Mouse (Mus musculus): ENCODE data around the gene Mau2. TPM values are rescaled to one million over a fixed set of nuclear protein-coding genes. Genes with fewer than 3 reads are reported as not detected.
A peak's percentile ranks its signal among the peaks of the same experiment; 100 is the strongest.

Mau2 gene
- polyA plus RNA-seq (2011; ENCODE audit: insufficient read depth, insufficient read length, low read depth, missing spikeins) = 40.2 and 41.0 TPM in 2 replicates

- Histone ChIP-seq H3K27me3 (ENCODE audit: control insufficient read depth, insufficient read depth, low read length, poor library complexity, severe bottlenecking) (no peaks in the 10 kb centered on the region), H3K4me3 (ENCODE audit: low read depth, low read length) (peak within 1 kb of the TSS; percentile 98), H3K36me3 (ENCODE audit: control insufficient read depth, insufficient read depth, low read length, poor library complexity, severe bottlenecking) (0 out of 2 replicates have a peak, but pooled peaks cover 4% of the 10 kb centered on the region), H3K9me3 (replicated peaks; ENCODE audit: control insufficient read depth, insufficient read depth, low read length, poor library complexity, severe bottlenecking) (no peaks in the 10 kb centered on the region), H3K27ac (ENCODE audit: insufficient read depth, low read length) (peak within 1 kb of the TSS; percentile 81), H3K9ac (ENCODE audit: low read depth, poor library complexity, severe bottlenecking) (peak within 1 kb of the TSS; percentile 92), H3K4me1 (ENCODE audit: control insufficient read depth, insufficient read depth, low read length) (no peaks in the 10 kb centered on the region)
- TF ChIP-seq CTCF (IDR thresholded peaks at IDR 0.05; ENCODE audit: low read depth, low read length) (no peak), POLR2A (IDR thresholded peaks at IDR 0.05; ENCODE audit: insufficient read depth, low read length) (peak; percentile 84), EP300 (IDR thresholded peaks at IDR 0.05; ENCODE audit: insufficient read depth, low read depth, low read length) (no peak)
Observed at GRCm38 (mm10) chr8:70042583-70043455, at the start of gene Mau2, which contains the start of gene Sugp1. Mau2 (minus strand) TSS chr8:70042734. Sugp1 (plus strand) TSS chr8:70042813.

- TF ChIP-seq EP300 (IDR thresholded peaks at IDR 0.05; ENCODE audit: insufficient read depth, low read depth, low read length) (no peak), CTCF (IDR thresholded peaks at IDR 0.05; ENCODE audit: low read depth, low read length) (no peak), POLR2A (IDR thresholded peaks at IDR 0.05; ENCODE audit: insufficient read depth, low read length) (no peak)
- Histone ChIP-seq H3K4me3 (ENCODE audit: low read depth, low read length) (no peak overlapping the region), H3K27ac (ENCODE audit: insufficient read depth, low read length) (no peak overlapping the region), H3K4me1 (ENCODE audit: control insufficient read depth, insufficient read depth, low read length) (no peaks in the 10 kb centered on the region), H3K9me3 (replicated peaks; ENCODE audit: control insufficient read depth, insufficient read depth, low read length, poor library complexity, severe bottlenecking) (no peaks in the 10 kb centered on the region), H3K9ac (ENCODE audit: low read depth, poor library complexity, severe bottlenecking) (no peak overlapping the region), H3K27me3 (ENCODE audit: control insufficient read depth, insufficient read depth, low read length, poor library complexity, severe bottlenecking) (peaks cover 6% of the 10 kb centered on the region; the same call in 1 of the 2 replicates), H3K36me3 (ENCODE audit: control insufficient read depth, insufficient read depth, low read length, poor library complexity, severe bottlenecking) (no peaks in the 10 kb centered on the region)
Observed at GRCm38 (mm10) chr8:70089296-70089960, 46.9 kb upstream of the Mau2 start.

- H3K4me3 ChIP-seq (ENCODE audit: low read depth, low read length) = peak overlapping the region; percentile 60
- no peaks in the 10 kb centered on the region for H3K9me3 ChIP-seq (replicated peaks; ENCODE audit: control insufficient read depth, insufficient read depth, low read length, poor library complexity, severe bottlenecking)
- peak overlapping the region; percentile 50 for H3K9ac ChIP-seq (ENCODE audit: low read depth, poor library complexity, severe bottlenecking)
- no peaks in the 10 kb centered on the region for H3K4me1 ChIP-seq (ENCODE audit: control insufficient read depth, insufficient read depth, low read length)
- no peaks in the 10 kb centered on the region for H3K36me3 ChIP-seq (ENCODE audit: control insufficient read depth, insufficient read depth, low read length, poor library complexity, severe bottlenecking)
- TF ChIP-seq CTCF (IDR thresholded peaks at IDR 0.05; ENCODE audit: low read depth, low read length) = peak; percentile 83
- no peak for TF ChIP-seq EP300 (IDR thresholded peaks at IDR 0.05; ENCODE audit: insufficient read depth, low read depth, low read length)
- peaks cover 6% of the 10 kb centered on the region; the same call in 1 of the 2 replicates for H3K27me3 ChIP-seq (ENCODE audit: control insufficient read depth, insufficient read depth, low read length, poor library complexity, severe bottlenecking)
- H3K27ac ChIP-seq (ENCODE audit: insufficient read depth, low read length) = no peak overlapping the region
Observed at GRCm38 (mm10) chr8:70087836-70088650, 45.5 kb upstream of the Mau2 start.

- Histone ChIP-seq H3K4me1 (ENCODE audit: control insufficient read depth, insufficient read depth, low read length) (no peaks in the 10 kb centered on the region), H3K4me3 (ENCODE audit: low read depth, low read length) (no peak overlapping the region), H3K36me3 (ENCODE audit: control insufficient read depth, insufficient read depth, low read length, poor library complexity, severe bottlenecking) (no peaks in the 10 kb centered on the region), H3K27ac (ENCODE audit: insufficient read depth, low read length) (no peak overlapping the region), H3K9ac (ENCODE audit: low read depth, poor library complexity, severe bottlenecking) (no peak overlapping the region), H3K27me3 (ENCODE audit: control insufficient read depth, insufficient read depth, low read length, poor library complexity, severe bottlenecking) (peaks cover 6% of the 10 kb centered on the region; the same call in 1 of the 2 replicates), H3K9me3 (replicated peaks; ENCODE audit: control insufficient read depth, insufficient read depth, low read length, poor library complexity, severe bottlenecking) (no peaks in the 10 kb centered on the region)
- no peak for TF ChIP-seq POLR2A (IDR thresholded peaks at IDR 0.05; ENCODE audit: insufficient read depth, low read length)
Observed at GRCm38 (mm10) chr8:70087237-70087636, 44.7 kb upstream of the Mau2 start.

- Histone ChIP-seq H3K36me3 (ENCODE audit: control insufficient read depth, insufficient read depth, low read length, poor library complexity, severe bottlenecking) (no peaks in the 10 kb centered on the region), H3K4me1 (ENCODE audit: control insufficient read depth, insufficient read depth, low read length) (no peaks in the 10 kb centered on the region), H3K9ac (ENCODE audit: low read depth, poor library complexity, severe bottlenecking) (no peak overlapping the region), H3K4me3 (ENCODE audit: low read depth, low read length) (no peak overlapping the region), H3K27ac (ENCODE audit: insufficient read depth, low read length) (no peak overlapping the region), H3K9me3 (replicated peaks; ENCODE audit: control insufficient read depth, insufficient read depth, low read length, poor library complexity, severe bottlenecking) (no peaks in the 10 kb centered on the region), H3K27me3 (ENCODE audit: control insufficient read depth, insufficient read depth, low read length, poor library complexity, severe bottlenecking) (peaks cover 6% of the 10 kb centered on the region; the same call in 1 of the 2 replicates)
- TF ChIP-seq CTCF (IDR thresholded peaks at IDR 0.05; ENCODE audit: low read depth, low read length) (no peak), EP300 (IDR thresholded peaks at IDR 0.05; ENCODE audit: insufficient read depth, low read depth, low read length) (no peak), POLR2A (IDR thresholded peaks at IDR 0.05; ENCODE audit: insufficient read depth, low read length) (no peak)
Observed at GRCm38 (mm10) chr8:70086151-70086550, 43.6 kb upstream of the Mau2 start.

All from ES-Bruce4 (cell line).